Mouse (Mus musculus): ENCODE results near the gene Zc3h12a. TPM values are rescaled to one million over a fixed set of nuclear protein-coding genes. Genes with fewer than 3 reads are reported as not detected.
A peak's percentile ranks its signal among the peaks of the same experiment; 100 is the strongest.

Gene Zc3h12a
- polyA plus RNA-seq, 1 experiment from 2014 or later, result 0.57 TPM

DNA sequence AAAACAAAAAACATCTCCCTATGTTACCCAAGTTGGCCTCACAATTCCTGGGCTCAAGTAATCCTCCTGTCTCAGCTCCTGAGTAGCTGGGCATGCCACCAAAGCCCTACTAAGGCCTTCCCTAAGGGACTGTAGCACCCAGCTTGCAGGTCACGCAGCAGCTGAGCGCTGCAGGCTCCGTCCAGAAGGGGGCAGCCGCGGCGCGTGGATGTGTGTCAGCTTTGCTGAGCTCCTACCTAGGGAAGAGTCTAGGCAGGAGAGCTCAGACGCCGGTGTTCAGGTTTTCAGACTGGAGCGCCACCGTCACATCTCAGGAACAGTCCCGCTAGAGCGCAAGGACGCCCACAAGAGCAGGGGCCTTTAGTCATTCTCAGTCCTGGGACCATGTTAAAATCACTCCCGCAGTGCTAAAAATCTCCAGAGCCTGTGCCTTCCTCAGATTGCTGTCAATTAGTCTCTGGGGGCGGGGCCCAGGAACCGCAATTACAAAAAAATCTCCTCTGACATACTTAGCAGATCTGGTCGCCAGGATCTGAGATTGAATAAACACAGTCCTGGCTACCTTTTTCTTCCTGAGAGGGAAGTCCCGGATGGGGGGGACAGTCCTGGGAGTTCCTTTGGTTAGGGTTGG lies 32.8 kb upstream of the Zc3h12a start:
- WGBS, result 5% methylated on average over 19 of the region's 19 CpGs
- Histone ChIP-seq H3K27ac (no peak overlapping the region), H3K4me1 (peaks cover 4% of the 10 kb centered on the region; the same call in 1 of the 2 replicates), H3K27me3 (no peaks in the 10 kb centered on the region; the same call in 1 of the 2 replicates), H3K9ac (no peak overlapping the region), H3K9me3 (no peaks in the 10 kb centered on the region), H3K4me3 (no peak overlapping the region), H3K4me2 (peak overlapping the region; percentile 35; the same call in 1 of the 2 replicates), H3K36me3 (no peaks in the 10 kb centered on the region)
- peak; percentile 19; the same call in 1 of the 2 replicates for ATAC-seq (ENCODE audit: borderline replicate concordance, extremely low read depth, low FRiP score, low TSS enrichment)

DNA sequence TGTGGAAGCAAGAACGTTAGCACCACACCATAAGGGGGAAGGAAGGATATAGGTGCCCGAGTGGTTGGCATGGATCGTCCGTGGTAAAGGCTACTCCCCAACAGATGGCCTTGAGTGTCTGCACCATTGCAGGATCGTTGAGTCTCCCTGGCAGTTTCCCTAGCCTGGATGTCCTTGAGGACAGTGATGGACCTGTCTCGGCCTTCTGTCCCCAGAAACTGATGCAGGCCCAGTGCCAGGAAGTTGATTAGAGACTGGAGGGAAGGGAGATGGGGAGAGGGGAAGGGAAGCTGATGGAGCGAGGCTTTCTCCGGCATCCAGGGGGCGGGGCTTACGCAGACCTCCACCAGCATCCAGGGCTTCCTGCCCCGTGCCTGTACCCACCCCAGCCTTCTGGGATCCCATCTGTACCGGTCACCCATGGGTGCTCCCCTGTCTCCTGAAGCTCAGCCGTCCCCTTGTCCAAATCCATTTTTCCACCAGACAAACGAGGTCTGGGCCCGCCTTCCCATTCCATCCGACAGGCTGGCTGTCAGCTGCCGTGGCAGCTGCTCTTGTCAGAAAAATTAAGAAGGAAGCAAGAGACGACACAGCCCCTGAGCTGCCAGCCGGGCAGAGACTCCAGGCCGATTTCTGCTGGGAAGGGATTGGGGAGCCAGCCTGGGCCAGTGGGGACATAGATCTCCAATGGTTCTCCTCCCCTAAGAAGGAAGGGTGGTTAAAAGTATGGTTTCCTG lies 31.1 kb upstream of the Zc3h12a start:
- H3K27ac ChIP-seq, result no peak overlapping the region
- 58% methylated on average over 20 of the region's 20 CpGs for WGBS
- H3K36me3 ChIP-seq, result no peaks in the 10 kb centered on the region
- H3K9ac ChIP-seq, result no peak overlapping the region
- H3K27me3 ChIP-seq, result no peaks in the 10 kb centered on the region; the same call in 1 of the 2 replicates
- no peak for ATAC-seq (ENCODE audit: borderline replicate concordance, extremely low read depth, low FRiP score, low TSS enrichment)
- H3K4me2 ChIP-seq, result no peak overlapping the region
- H3K4me3 ChIP-seq, result no peak overlapping the region
- peaks cover 4% of the 10 kb centered on the region; the same call in 1 of the 2 replicates for H3K4me1 ChIP-seq
- H3K9me3 ChIP-seq, result no peaks in the 10 kb centered on the region

GRCm38 (mm10) chr4:125158081-125158480 lies 30.4 kb upstream of the Zc3h12a start:
- no peak overlapping the region for H3K27ac ChIP-seq
- H3K27me3 ChIP-seq, result no peaks in the 10 kb centered on the region; the same call in 1 of the 2 replicates
- H3K36me3 ChIP-seq, result no peaks in the 10 kb centered on the region
- ATAC-seq (ENCODE audit: borderline replicate concordance, extremely low read depth, low FRiP score, low TSS enrichment), result no peak
- 70% methylated on average over 2 of the region's 2 CpGs for WGBS
- no peak overlapping the region for H3K4me2 ChIP-seq
- H3K4me1 ChIP-seq, result peaks cover 4% of the 10 kb centered on the region; the same call in 1 of the 2 replicates
- H3K9ac ChIP-seq, result no peak overlapping the region
- H3K4me3 ChIP-seq, result no peak overlapping the region
- no peaks in the 10 kb centered on the region for H3K9me3 ChIP-seq

- Histone ChIP-seq H3K9me3 (no peaks in the 10 kb centered on the region), H3K4me1 (peaks cover 4% of the 10 kb centered on the region; the same call in 1 of the 2 replicates), H3K9ac (no peak overlapping the region), H3K4me3 (no peak overlapping the region), H3K4me2 (no peak overlapping the region), H3K27me3 (no peaks in the 10 kb centered on the region; the same call in 1 of the 2 replicates), H3K27ac (no peak overlapping the region), H3K36me3 (no peaks in the 10 kb centered on the region)
- no peak for ATAC-seq (ENCODE audit: borderline replicate concordance, extremely low read depth, low FRiP score, low TSS enrichment)
- WGBS, result 74% methylated on average over 3 of the region's 3 CpGs
Observed at GRCm38 (mm10) chr4:125157322-125157721, 29.7 kb upstream of the Zc3h12a start.

- H3K4me1 ChIP-seq, result peaks cover 2% of the 10 kb centered on the region; the same call in 1 of the 2 replicates
- ATAC-seq (ENCODE audit: borderline replicate concordance, extremely low read depth, low FRiP score, low TSS enrichment), result no peak
- no peak overlapping the region for H3K27ac ChIP-seq
- no peak overlapping the region for H3K9ac ChIP-seq
- H3K27me3 ChIP-seq, result no peaks in the 10 kb centered on the region; the same call in 1 of the 2 replicates
- H3K4me2 ChIP-seq, result no peak overlapping the region
- no peak overlapping the region for H3K4me3 ChIP-seq
- H3K36me3 ChIP-seq, result no peaks in the 10 kb centered on the region
- 78% methylated on average over 5 of the region's 5 CpGs for WGBS
- no peaks in the 10 kb centered on the region for H3K9me3 ChIP-seq
Observed at GRCm38 (mm10) chr4:125155646-125156045, 28.0 kb upstream of the Zc3h12a start.

DNA sequence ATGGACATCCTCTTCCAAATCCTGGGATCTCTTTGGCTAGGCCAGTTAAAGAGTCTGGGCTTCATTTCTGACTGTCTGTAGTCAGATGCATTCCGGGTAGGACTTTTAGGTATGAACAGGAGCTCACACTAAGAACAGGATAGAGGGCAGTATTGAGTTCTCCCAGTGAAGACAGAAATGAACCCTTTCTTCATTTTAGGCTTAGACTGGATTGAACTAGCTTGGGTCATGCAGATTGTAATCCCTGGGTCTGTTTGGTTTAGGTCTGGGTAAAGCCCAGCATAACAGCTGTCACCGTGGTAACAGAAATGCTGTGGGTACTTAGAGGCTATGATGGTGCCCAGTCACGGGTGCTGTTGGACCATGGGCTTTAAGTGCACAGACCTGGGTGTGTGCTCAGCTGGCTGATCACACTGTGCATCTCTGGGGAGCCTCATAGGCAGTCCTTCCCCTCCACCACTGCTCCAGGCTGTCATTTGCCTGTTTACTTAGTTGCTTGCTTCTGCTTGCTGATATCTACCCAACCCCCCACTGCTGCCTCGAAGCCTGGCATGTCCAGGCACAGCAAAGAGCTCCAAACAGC lies 26.1 kb upstream of the Zc3h12a start:
- no peaks in the 10 kb centered on the region for H3K4me1 ChIP-seq
- no peak overlapping the region for H3K9ac ChIP-seq
- no peak overlapping the region for H3K4me2 ChIP-seq
- no peaks in the 10 kb centered on the region; the same call in 1 of the 2 replicates for H3K27me3 ChIP-seq
- 47% methylated on average over 4 of the region's 4 CpGs for WGBS
- no peak for ATAC-seq (ENCODE audit: borderline replicate concordance, extremely low read depth, low FRiP score, low TSS enrichment)
- no peaks in the 10 kb centered on the region for H3K36me3 ChIP-seq
- H3K4me3 ChIP-seq, result no peak overlapping the region
- no peak overlapping the region for H3K27ac ChIP-seq
- no peaks in the 10 kb centered on the region for H3K9me3 ChIP-seq

GRCm38 (mm10) chr4:125152469-125152868 lies 24.8 kb upstream of the Zc3h12a start:
- no peaks in the 10 kb centered on the region for H3K36me3 ChIP-seq
- H3K9me3 ChIP-seq, result no peaks in the 10 kb centered on the region
- H3K27ac ChIP-seq, result no peak overlapping the region
- H3K27me3 ChIP-seq, result no peaks in the 10 kb centered on the region
- H3K4me2 ChIP-seq, result no peak overlapping the region
- no peak overlapping the region for H3K4me3 ChIP-seq
- H3K9ac ChIP-seq, result no peak overlapping the region
- 80% methylated on average over 6 of the region's 6 CpGs for WGBS
- ATAC-seq (ENCODE audit: borderline replicate concordance, extremely low read depth, low FRiP score, low TSS enrichment), result no peak
- no peaks in the 10 kb centered on the region for H3K4me1 ChIP-seq

GRCm38 (mm10) chr4:125149460-125149859 lies 21.8 kb upstream of the Zc3h12a start:
- no peak overlapping the region for H3K27ac ChIP-seq
- H3K4me2 ChIP-seq, result no peak overlapping the region
- no peaks in the 10 kb centered on the region for H3K4me1 ChIP-seq
- no peaks in the 10 kb centered on the region for H3K27me3 ChIP-seq
- no peak overlapping the region for H3K9ac ChIP-seq
- no peak overlapping the region for H3K4me3 ChIP-seq
- 36% methylated on average over 5 of the region's 5 CpGs for whole genome bisulfite sequencing
- no peaks in the 10 kb centered on the region for H3K9me3 ChIP-seq
- ATAC-seq (ENCODE audit: borderline replicate concordance, extremely low read depth, low FRiP score, low TSS enrichment), result no peak
- no peaks in the 10 kb centered on the region for H3K36me3 ChIP-seq

DNA sequence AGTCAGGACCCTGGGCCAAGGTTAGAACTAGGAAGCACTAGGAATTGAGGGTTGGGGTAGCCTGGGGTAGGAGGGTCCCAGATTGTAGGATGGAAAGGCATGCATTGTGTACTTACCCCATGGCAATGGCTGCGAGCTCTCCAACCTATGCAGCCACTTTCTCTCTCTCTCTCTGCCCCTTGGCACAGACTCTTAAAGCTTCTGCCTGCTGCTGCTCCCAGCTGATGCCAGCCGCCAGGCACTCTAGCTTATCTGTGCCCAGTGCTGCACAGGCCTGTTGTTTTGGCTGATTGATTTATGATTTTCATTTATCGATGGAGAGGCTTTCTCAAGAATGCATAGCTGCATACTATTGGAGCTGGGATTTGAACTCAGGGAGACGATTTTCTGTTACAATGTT lies 20.3 kb upstream of the Zc3h12a start:
- 91% methylated on average over 4 of the region's 4 CpGs for WGBS
- Histone ChIP-seq H3K27ac (no peak overlapping the region), H3K4me1 (no peaks in the 10 kb centered on the region), H3K4me3 (no peak overlapping the region), H3K9me3 (no peaks in the 10 kb centered on the region), H3K27me3 (no peaks in the 10 kb centered on the region), H3K36me3 (no peaks in the 10 kb centered on the region), H3K9ac (no peak overlapping the region), H3K4me2 (no peak overlapping the region)
- ATAC-seq (ENCODE audit: borderline replicate concordance, extremely low read depth, low FRiP score, low TSS enrichment), result no peak

DNA sequence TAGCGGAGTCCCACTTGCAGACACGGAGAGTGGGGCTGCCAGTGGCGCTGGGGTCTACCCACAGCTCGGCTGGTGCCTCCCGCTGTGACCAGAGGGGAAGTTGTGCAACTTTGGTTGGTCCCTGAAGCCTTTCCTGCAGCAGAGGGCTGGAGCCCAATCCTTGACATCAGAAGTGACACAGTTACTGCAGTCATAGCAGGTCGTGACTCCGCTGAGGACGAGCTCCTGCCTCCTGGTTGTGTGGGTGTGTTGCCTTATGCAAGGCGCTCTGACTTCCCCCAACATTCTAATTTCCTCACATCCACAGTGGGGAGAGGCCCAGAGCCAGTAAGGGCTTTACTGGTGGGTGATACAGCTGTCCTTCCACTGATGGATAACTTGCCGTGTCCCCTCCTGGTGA lies 17.6 kb upstream of the Zc3h12a start:
- 17% methylated on average over 10 of the region's 10 CpGs for WGBS
- ATAC-seq (ENCODE audit: borderline replicate concordance, extremely low read depth, low FRiP score, low TSS enrichment), result no peak

DNA sequence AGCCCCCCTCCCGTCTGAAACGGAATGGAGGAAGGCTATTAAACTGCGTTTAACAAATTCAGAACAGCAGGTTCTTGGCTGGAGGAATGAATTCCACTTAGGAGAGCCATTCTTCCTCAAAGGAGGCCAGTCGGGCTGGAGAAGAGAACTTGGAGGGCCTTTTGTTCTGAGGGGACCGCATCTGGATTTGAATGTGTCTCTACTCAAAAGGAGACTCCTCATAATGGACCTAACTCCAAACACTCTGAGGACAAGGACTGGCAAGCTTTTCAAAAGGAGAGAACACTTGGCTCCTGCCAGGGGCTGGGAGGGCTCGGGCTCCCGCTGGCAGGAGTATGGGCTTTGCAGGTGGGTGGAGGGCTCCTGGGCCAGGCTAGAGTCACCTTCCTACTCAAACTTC lies 17.0 kb upstream of the Zc3h12a start:
- 42% methylated on average over 7 of the region's 7 CpGs for WGBS
- no peak overlapping the region for H3K9ac ChIP-seq
- no peaks in the 10 kb centered on the region for H3K36me3 ChIP-seq
- no peak overlapping the region for H3K27ac ChIP-seq
- ATAC-seq (ENCODE audit: borderline replicate concordance, extremely low read depth, low FRiP score, low TSS enrichment), result no peak
- H3K9me3 ChIP-seq, result no peaks in the 10 kb centered on the region
- no peaks in the 10 kb centered on the region for H3K27me3 ChIP-seq
- no peak overlapping the region for H3K4me2 ChIP-seq
- H3K4me3 ChIP-seq, result no peak overlapping the region
- no peaks in the 10 kb centered on the region for H3K4me1 ChIP-seq

More for the DNA sequence above, 17.6 kb upstream of the Zc3h12a start:
- no peaks in the 10 kb centered on the region for H3K9me3 ChIP-seq
- H3K4me2 ChIP-seq, result no peak overlapping the region
- no peaks in the 10 kb centered on the region for H3K36me3 ChIP-seq
- H3K4me3 ChIP-seq, result no peak overlapping the region
- no peaks in the 10 kb centered on the region for H3K4me1 ChIP-seq
- no peak overlapping the region for H3K9ac ChIP-seq
- no peak overlapping the region for H3K27ac ChIP-seq
- H3K27me3 ChIP-seq, result no peaks in the 10 kb centered on the region

DNA sequence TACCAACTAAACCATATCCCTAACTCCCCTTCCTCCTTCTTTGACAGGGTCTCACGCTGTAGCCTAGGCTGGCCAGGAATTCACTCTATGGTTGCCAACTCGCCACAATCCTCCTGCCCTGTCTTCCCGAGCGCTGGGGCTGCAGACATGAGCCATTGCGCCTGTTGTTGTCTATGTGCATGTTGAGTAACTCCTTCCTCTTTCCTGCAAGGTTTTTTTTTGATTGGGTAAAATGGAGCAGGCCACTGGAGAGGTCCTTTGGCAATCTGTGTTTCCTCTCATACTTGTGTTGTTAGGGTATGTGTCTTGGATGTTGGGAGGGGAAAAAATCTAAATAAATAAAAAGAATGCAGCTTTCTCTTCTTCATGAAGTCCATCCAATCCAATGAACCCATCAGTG lies 16.6 kb upstream of the Zc3h12a start:
- no peaks in the 10 kb centered on the region for H3K9me3 ChIP-seq
- H3K9ac ChIP-seq, result no peak overlapping the region
- ATAC-seq (ENCODE audit: borderline replicate concordance, extremely low read depth, low FRiP score, low TSS enrichment), result no peak
- no peak overlapping the region for H3K4me2 ChIP-seq
- no peaks in the 10 kb centered on the region for H3K36me3 ChIP-seq
- no peak overlapping the region for H3K27ac ChIP-seq
- 73% methylated on average over 5 of the region's 5 CpGs for WGBS
- no peak overlapping the region for H3K4me3 ChIP-seq
- H3K4me1 ChIP-seq, result no peaks in the 10 kb centered on the region
- no peaks in the 10 kb centered on the region for H3K27me3 ChIP-seq
